15 mouse cellular contexts compared by ENCODE assay signal in the genomic region with DNA sequence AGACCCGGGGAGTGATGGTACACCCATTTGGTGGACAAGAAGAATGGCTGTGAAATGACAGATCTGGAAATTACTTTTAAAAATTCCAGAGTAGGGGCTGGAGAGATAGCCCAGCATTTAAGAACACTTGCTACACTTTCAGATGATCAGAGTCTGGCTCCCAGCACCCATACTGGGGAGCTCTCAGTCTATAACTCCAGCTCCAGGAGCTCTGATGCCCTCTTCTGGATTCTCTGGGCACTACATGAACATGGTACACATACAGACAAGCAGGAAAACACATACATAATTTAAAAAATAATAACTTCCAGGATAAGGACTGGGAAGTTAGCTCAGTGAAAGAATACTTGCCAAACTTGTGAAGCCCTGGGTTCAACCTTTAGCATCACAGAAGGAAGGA. TPM values are rescaled to one million over a fixed set of nuclear protein-coding genes. Genes with fewer than 3 reads are reported as not detected.
A peak's percentile ranks its signal among the peaks of the same experiment; 100 is the strongest.
DNase-seq lines count a peak whose midpoint lies in the region; TF ChIP-seq lines count a peak whose summit lies in the region.
"Had no signal": no experiment of that assay in that cellular context is flagged by ENCODE, and none has a peak within 500 bp of the region (broad histone marks: within the 10 kb centered on the region; RNA-seq: fewer than 3 reads in every experiment).

No protein-coding gene starts in this region.

- no peak for DNase-seq in gastrocnemius, adult 2 months
- DNase-seq in gastrocnemius, adult 8-10 months (ENCODE audit: low spot score in 2 of 2) = no peak
- peak; percentile 38 for DNase-seq in lung, postnatal 36 days
- DNase-seq in lung, adult 2 months = no peak
- peak; percentile 33 for DNase-seq in NIH3T3 (ENCODE audit: low read depth)
- peak; percentile 31 for DNase-seq in splenic B cell, adult 2 months (ENCODE audit: low read depth, low spot score)
- no peak for DNase-seq in layer of hippocampus, postnatal 10 days (ENCODE audit: low spot score in 2 of 2)
- DNase-seq in urinary bladder, postnatal 10 days (ENCODE audit: low spot score) = no peak
- DNase-seq: adrenal gland, postnatal 36 days; cerebellum, adult 8-10 months; liver, embryonic 13.5 days had no signal

- peaks cover 8% of the 10 kb centered on the region for H3K36me3 ChIP-seq in splenic B cell, adult 2 months (ENCODE audit: control insufficient read depth, insufficient read depth, low read length, poor library complexity, severe bottlenecking)

- TF ChIP-seq CTCF in gastrocnemius, adult 2 months (IDR thresholded peaks at IDR 0.05) = peak; percentile 52
- no peak for TF ChIP-seq CTCF in lung, adult 2 months (IDR thresholded peaks at IDR 0.05; ENCODE audit: insufficient read depth, low read length)

- H3K4me3 ChIP-seq in gastrocnemius, adult 2 months = no peak overlapping the region
- H3K4me3 ChIP-seq in lung, adult 2 months (replicated peaks; ENCODE audit: extremely low read depth, low read depth, low read length) = no peak overlapping the region
- H3K4me3 ChIP-seq: embryonic facial prominence, embryonic 15.5 days; liver, embryonic 13.5 days; midbrain, embryonic 12.5 days; neural tube, embryonic 15.5 days had no signal

- no peak overlapping the region for H3K27ac ChIP-seq in gastrocnemius, adult 2 months
- H3K27ac ChIP-seq: embryonic facial prominence, embryonic 15.5 days; liver, embryonic 13.5 days; midbrain, embryonic 12.5 days; neural tube, embryonic 15.5 days had no signal

- H3K4me1 ChIP-seq in lung, adult 2 months (ENCODE audit: control insufficient read depth, insufficient read depth, low read length) = no peaks in the 10 kb centered on the region
- H3K4me1 ChIP-seq: embryonic facial prominence, embryonic 15.5 days; liver, embryonic 13.5 days; midbrain, embryonic 12.5 days; neural tube, embryonic 15.5 days had no signal

- no peak for TF ChIP-seq POLR2A in lung, adult 2 months (IDR thresholded peaks at IDR 0.05; ENCODE audit: borderline replicate concordance, extremely low read depth, low read depth, low read length)

- intact Hi-C loops in gastrocnemius, adult 2 months (cut with DNase I) = no loop called here

- WGBS in lung, adult 2 months = 94% methylated on average over 1 of the region's 1 CpGs

- H3K27me3 ChIP-seq in splenic B cell, adult 2 months (ENCODE audit: control insufficient read depth, insufficient read depth, low read length, poor library complexity, severe bottlenecking) = no peaks in the 10 kb centered on the region
- H3K27me3 ChIP-seq: embryonic facial prominence, embryonic 15.5 days; liver, embryonic 13.5 days; midbrain, embryonic 12.5 days; neural tube, embryonic 15.5 days had no signal

RNA-seq across cellular contexts. Expression of gene Riiad1, which starts 26.5 kb away (rescaled TPM):
- 10 to 100 TPM; 11.2 to 11.4 TPM for total RNA-seq in gastrocnemius, adult 2 months (2021)
- total RNA-seq in gastrocnemius, adult 8-10 months (2022) = 10 to 100 TPM; 10.6 to 11.8 (median 11.3) TPM
- 2.3 and 2.5 TPM in 2 replicates for polyA plus RNA-seq in lung, adult 2 months (2012; rRNA removed)
- 1 to 10 TPM; 5.7 to 8.8 TPM for total RNA-seq in layer of hippocampus, postnatal 10 days (2021)
- polyA plus RNA-seq: inflammation-experienced regulatory T-cells, adult 6 months; liver, embryonic 13.5 days had no signal

RNA-seq across cellular contexts. Expression of gene Celf3, which starts 28.6 kb away (rescaled TPM):
- total RNA-seq in gastrocnemius, adult 2 months (2021) = not detected
- total RNA-seq in gastrocnemius, adult 8-10 months (2022) = not detected
- polyA plus RNA-seq in lung, adult 2 months (2012; rRNA removed) = 1.2 and 2.1 TPM in 2 replicates
- total RNA-seq in layer of hippocampus, postnatal 10 days (2021) = 100 to 1,000 TPM; 222 to 249 TPM

Comparison
In these comparisons a context has a peak if more than half of its experiments do, and no peak if none do; other contexts are left out.
1. DNase-seq: peak in lung, postnatal 36 days (single experiment), NIH3T3 (single experiment) and splenic B cell, adult 2 months (single experiment); none in gastrocnemius, adult 2 months (single experiment), gastrocnemius, adult 8-10 months (0 of 2), lung, adult 2 months (single experiment), layer of hippocampus, postnatal 10 days (0 of 2) and urinary bladder, postnatal 10 days (single experiment).
2. RNA of gene Celf3, which starts 28.6 kb away (total RNA-seq): 222 to 249 TPM in layer of hippocampus, postnatal 10 days; not detected in gastrocnemius, adult 2 months and not detected in gastrocnemius, adult 8-10 months; every median in the first group is over 100 times any median in the second.